ENCODE assay signal across 9 mouse cellular contexts in genomic region chr12:85461913-85462663, GRCm38 (mm10). TPM values are rescaled to one million over a fixed set of nuclear protein-coding genes. Genes with fewer than 3 reads are reported as not detected.
DNase-seq lines count a peak whose midpoint lies in the region; ATAC-seq and TF ChIP-seq lines count a peak whose summit lies in the region.
"Had no signal": no experiment of that assay in that cellular context is flagged by ENCODE, and none has a peak within 500 bp of the region (broad histone marks: within the 10 kb centered on the region; RNA-seq: fewer than 3 reads in every experiment).

No protein-coding gene starts in this region.

- ATAC-seq in heart, embryonic 14.5 days (ENCODE audit: insufficient number of reproducible peaks, insufficient read depth, low FRiP score, low read depth) = no peak
- ATAC-seq in lung, embryonic 15.5 days (ENCODE audit: borderline replicate concordance, extremely low read depth, low FRiP score, low TSS enrichment) = peak; percentile 24; the same call in 1 of the 2 replicates
- no peak for ATAC-seq in heart, postnatal 0 days (ENCODE audit: insufficient read depth, low read depth)
- no peak for ATAC-seq in stomach, embryonic 14.5 days (ENCODE audit: insufficient number of reproducible peaks, insufficient read depth, low FRiP score, low read depth)

- H3K4me1 ChIP-seq in heart, embryonic 14.5 days (ENCODE audit: control insufficient read depth in 2 of 2, insufficient read depth in 2 of 2, low read length in 2 of 2) = peaks cover 20 to 22% of the 10 kb centered on the region in 2 experiments
- peaks cover 30% of the 10 kb centered on the region for H3K4me1 ChIP-seq in lung, embryonic 15.5 days
- peaks cover 24% of the 10 kb centered on the region for H3K4me1 ChIP-seq in heart, postnatal 0 days (ENCODE audit: control insufficient read depth, insufficient read depth)
- H3K4me1 ChIP-seq in stomach, embryonic 14.5 days (ENCODE audit: control insufficient read depth, insufficient read depth, low read length) = peaks cover 16% of the 10 kb centered on the region

- peak overlapping the region; percentile 54 for H3K9ac ChIP-seq in heart, embryonic 14.5 days (ENCODE audit: low read length)
- no peak overlapping the region for H3K9ac ChIP-seq in lung, embryonic 15.5 days
- no peak overlapping the region for H3K9ac ChIP-seq in heart, postnatal 0 days (replicated peaks; ENCODE audit: low read depth, low read length)
- H3K9ac ChIP-seq in stomach, embryonic 14.5 days (replicated peaks; ENCODE audit: low read depth, low read length) = 0 out of 2 replicates have a peak overlapping the region, but pooled peaks have one; percentile 1
- H3K9ac ChIP-seq: midbrain, embryonic 12.5 days had no signal

- no peak overlapping the region for H3K4me3 ChIP-seq in heart, embryonic 14.5 days (ENCODE audit: control insufficient read depth in 1 of 2, insufficient read depth in 1 of 2, low read depth in 1 of 2, low read length in 2 of 2)
- no peak overlapping the region; the same call in 1 of the 2 replicates for H3K4me3 ChIP-seq in lung, embryonic 15.5 days
- no peak overlapping the region for H3K4me3 ChIP-seq in heart, postnatal 0 days (ENCODE audit: low read depth, low read length)
- no peak overlapping the region for H3K4me3 ChIP-seq in stomach, embryonic 14.5 days (ENCODE audit: low read depth, low read length)
- H3K4me3 ChIP-seq: midbrain, embryonic 12.5 days had no signal

- no peaks in the 10 kb centered on the region for H3K27me3 ChIP-seq in heart, embryonic 14.5 days (ENCODE audit: control insufficient read depth, insufficient read depth, low read length)
- H3K27me3 ChIP-seq in lung, embryonic 15.5 days = no peaks in the 10 kb centered on the region
- no peaks in the 10 kb centered on the region for H3K27me3 ChIP-seq in heart, postnatal 0 days (ENCODE audit: control insufficient read depth, insufficient read depth, low read length)
- no peaks in the 10 kb centered on the region for H3K27me3 ChIP-seq in stomach, embryonic 14.5 days (ENCODE audit: control insufficient read depth, insufficient read depth, low read length)
- H3K27me3 ChIP-seq: midbrain, embryonic 12.5 days had no signal

- WGBS in heart, embryonic 14.5 days = 33% methylated on average over 21 of the region's 21 CpGs
- 22% methylated on average over 21 of the region's 21 CpGs for WGBS in lung, embryonic 15.5 days
- 20% methylated on average over 21 of the region's 21 CpGs for WGBS in heart, postnatal 0 days
- 28% methylated on average over 21 of the region's 21 CpGs for WGBS in stomach, embryonic 14.5 days

- peak overlapping the region; percentile 47 for H3K4me2 ChIP-seq in heart, embryonic 14.5 days (ENCODE audit: low read length)
- peak overlapping the region; percentile 18; the same call in 1 of the 2 replicates for H3K4me2 ChIP-seq in lung, embryonic 15.5 days
- H3K4me2 ChIP-seq in heart, postnatal 0 days (ENCODE audit: low read depth, low read length) = peak overlapping the region; percentile 29; the same call in 1 of the 2 replicates
- H3K4me2 ChIP-seq in stomach, embryonic 14.5 days (replicated peaks; ENCODE audit: low read depth, low read length) = no peak overlapping the region; the same call in 1 of the 2 replicates
- H3K4me2 ChIP-seq: midbrain, embryonic 12.5 days had no signal

- intact Hi-C loops in heart, postnatal 14 days (cut with DNase I) = no loop called here

- no peaks in the 10 kb centered on the region for H3K36me3 ChIP-seq in heart, embryonic 14.5 days (ENCODE audit: control insufficient read depth, insufficient read depth, low read length)
- no peaks in the 10 kb centered on the region for H3K36me3 ChIP-seq in lung, embryonic 15.5 days
- H3K36me3 ChIP-seq in heart, postnatal 0 days (replicated peaks; ENCODE audit: control insufficient read depth, insufficient read depth, low read length) = no peaks in the 10 kb centered on the region
- no peaks in the 10 kb centered on the region for H3K36me3 ChIP-seq in stomach, embryonic 14.5 days (ENCODE audit: control insufficient read depth, insufficient read depth, low read length)
- H3K36me3 ChIP-seq: midbrain, embryonic 12.5 days had no signal

- TF ChIP-seq EP300 in heart, postnatal 0 days (IDR thresholded peaks at IDR 0.05; ENCODE audit: low read depth) = no peak

- DNase-seq in heart, postnatal 14 days = no peak
- no peak for DNase-seq in lung, postnatal 14 days
- no peak for DNase-seq in heart, postnatal 0 days (ENCODE audit: low spot score)
- DNase-seq in urinary bladder, adult 18-20 months (ENCODE audit: low spot score in 2 of 2) = no peak
- no peak for DNase-seq in layer of hippocampus, adult 8-10 months (ENCODE audit: low spot score in 2 of 2)

- no peaks in the 10 kb centered on the region for H3K9me3 ChIP-seq in heart, embryonic 14.5 days (ENCODE audit: control insufficient read depth, low read length)
- H3K9me3 ChIP-seq in lung, embryonic 15.5 days = no peaks in the 10 kb centered on the region
- H3K9me3 ChIP-seq in heart, postnatal 0 days (replicated peaks; ENCODE audit: control insufficient read depth, low read length) = no peaks in the 10 kb centered on the region
- H3K9me3 ChIP-seq in stomach, embryonic 14.5 days (ENCODE audit: control insufficient read depth, low read depth, low read length) = no peaks in the 10 kb centered on the region
- H3K9me3 ChIP-seq: midbrain, embryonic 12.5 days had no signal

- no peak for TF ChIP-seq CTCF in heart, postnatal 0 days (IDR thresholded peaks at IDR 0.05; ENCODE audit: low read depth)

- peak overlapping the region in 1 of 2 experiments; percentile 3; a peak in 2 of 4 replicates for H3K27ac ChIP-seq in heart, embryonic 14.5 days (replicated peaks in 1 of 2; ENCODE audit: control insufficient read depth in 1 of 2, insufficient read depth in 1 of 2, low read depth in 2 of 2, low read length in 2 of 2)
- peak overlapping the region; percentile 67 for H3K27ac ChIP-seq in lung, embryonic 15.5 days
- peak overlapping the region; percentile 60 for H3K27ac ChIP-seq in heart, postnatal 0 days (ENCODE audit: low read depth)
- peak overlapping the region; percentile 69 for H3K27ac ChIP-seq in stomach, embryonic 14.5 days (ENCODE audit: low read length)
- H3K27ac ChIP-seq: midbrain, embryonic 12.5 days had no signal

RNA-seq across cellular contexts. Expression of gene Fos, which starts 11.6 kb away (rescaled TPM):
- polyA plus RNA-seq in heart, embryonic 14.5 days (2014; fragmentation: Nextera tagmentation; extraction: Ambion mirVana) = 3.8 and 4.0 TPM in 2 replicates
- total RNA-seq in heart, postnatal 14 days (2021) = 1 to 10 TPM; 4.3 to 5.0 TPM
- polyA plus RNA-seq in lung, embryonic 15.5 days (2015; fragmentation: Nextera tagmentation; extraction: Ambion mirVana) = 5.5 and 5.7 TPM in 2 replicates
- total RNA-seq in heart, postnatal 0 days (2014; rRNA removed; ENCODE audit: low replicate concordance) = 12.8 and 18.5 TPM in 2 replicates
- polyA plus RNA-seq in heart, postnatal 0 days (2015; fragmentation: Nextera tagmentation; extraction: Ambion mirVana) = 1.6 and 2.7 TPM in 2 replicates
- polyA plus RNA-seq in stomach, embryonic 14.5 days (2014; fragmentation: Nextera tagmentation; extraction: Ambion mirVana) = 8.6 and 9.1 TPM in 2 replicates
- total RNA-seq in layer of hippocampus, adult 8-10 months (2022) = 10 to 100 TPM; 14.4 to 24.7 (median 21.0) TPM

Comparison
In these comparisons a context has a peak if more than half of its experiments do, and no peak if none do; other contexts are left out.
1. H3K9ac ChIP-seq: peak in heart, embryonic 14.5 days (single experiment) and stomach, embryonic 14.5 days (single experiment); none in lung, embryonic 15.5 days (single experiment) and heart, postnatal 0 days (single experiment).